Mouse (Mus musculus): ENCODE data around the gene Slc34a1.

Gene Slc34a1

GRCm38 (mm10) chr13:55444286-55444936, 46.4 kb downstream of the Slc34a1 start:
- DNase-seq (ENCODE audit: low spot score) = peak; percentile 59

- peak; percentile 100 for DNase-seq (ENCODE audit: low spot score)
These were observed 46.9 kb downstream of the Slc34a1 start, which contains the start of gene Grk6 for GRCm38 (mm10) chr13:55444937-55445315. Gene Grk6 (plus strand): TSS chr13:55445072.

DNA sequence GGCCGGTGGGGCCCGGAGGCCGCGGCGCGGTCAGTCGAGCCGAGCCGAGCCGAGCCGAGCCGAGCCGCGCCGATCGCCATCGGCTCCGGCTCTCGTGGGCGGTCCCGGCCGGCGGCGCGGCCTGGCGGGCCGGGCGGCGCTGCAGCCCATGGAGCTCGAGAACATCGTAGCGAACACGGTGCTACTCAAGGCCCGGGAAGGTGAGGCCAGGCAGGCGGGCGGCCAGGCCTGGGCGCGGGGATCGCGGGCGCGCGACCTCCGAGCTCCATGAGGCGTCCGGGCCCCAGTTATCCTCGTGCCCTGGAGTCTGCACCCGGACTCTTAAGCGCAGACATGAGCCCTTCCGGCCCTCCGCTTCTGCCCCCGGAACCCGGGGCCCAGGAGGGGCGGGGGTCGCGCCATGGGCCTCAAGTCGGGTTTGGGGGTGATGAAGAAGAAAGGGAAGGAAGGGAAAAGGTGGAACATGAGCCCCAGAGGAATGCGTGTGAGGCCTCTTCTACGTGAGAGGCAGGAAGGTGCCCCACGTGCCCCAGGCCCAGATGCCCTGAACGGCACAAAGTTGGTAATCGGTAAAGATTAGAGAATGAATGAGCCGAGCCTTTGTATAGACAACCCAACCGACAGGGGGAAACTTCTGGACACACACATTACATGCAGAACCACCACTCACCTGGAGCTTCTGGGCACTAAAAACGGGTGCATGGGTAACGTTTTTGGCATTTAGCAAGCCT, 47.5 kb downstream of the Slc34a1 start:
- DNase-seq (ENCODE audit: low spot score) = no peak

DNA sequence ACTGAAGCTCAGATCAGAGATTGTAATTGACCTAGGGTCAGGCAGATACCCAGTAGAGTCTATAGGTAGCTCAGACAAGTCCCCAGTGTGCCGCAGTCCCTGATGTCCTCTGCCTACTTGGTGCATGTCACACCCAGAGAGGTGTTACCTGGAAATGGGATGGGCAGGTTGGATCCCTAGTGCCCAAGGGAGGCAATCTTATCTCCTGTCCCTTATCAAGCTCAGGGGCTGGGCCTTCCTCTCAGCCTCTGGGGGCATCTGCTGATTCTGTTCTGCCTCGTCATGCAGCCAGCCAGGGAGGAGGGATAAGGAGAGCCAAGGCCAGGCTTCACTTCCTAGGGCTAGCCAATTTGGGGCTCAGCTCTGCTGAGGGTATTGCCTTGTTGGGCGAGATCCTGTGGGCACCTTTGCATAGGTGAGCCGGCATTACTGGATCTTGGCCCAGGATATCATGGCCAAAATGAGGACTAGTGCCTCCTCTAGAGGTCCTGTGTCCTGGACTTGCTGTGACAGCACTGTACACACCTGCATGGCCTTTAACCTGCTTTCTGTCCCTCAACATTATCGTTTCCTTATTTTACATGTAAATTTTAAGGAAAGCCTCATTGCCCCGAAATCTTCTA, 48.6 kb downstream of the Slc34a1 start:
- no peak for DNase-seq (ENCODE audit: low spot score)

- DNase-seq (ENCODE audit: low spot score) = no peak
These were observed 49.6 kb downstream of the Slc34a1 start for GRCm38 (mm10) chr13:55447543-55447943.

DNA sequence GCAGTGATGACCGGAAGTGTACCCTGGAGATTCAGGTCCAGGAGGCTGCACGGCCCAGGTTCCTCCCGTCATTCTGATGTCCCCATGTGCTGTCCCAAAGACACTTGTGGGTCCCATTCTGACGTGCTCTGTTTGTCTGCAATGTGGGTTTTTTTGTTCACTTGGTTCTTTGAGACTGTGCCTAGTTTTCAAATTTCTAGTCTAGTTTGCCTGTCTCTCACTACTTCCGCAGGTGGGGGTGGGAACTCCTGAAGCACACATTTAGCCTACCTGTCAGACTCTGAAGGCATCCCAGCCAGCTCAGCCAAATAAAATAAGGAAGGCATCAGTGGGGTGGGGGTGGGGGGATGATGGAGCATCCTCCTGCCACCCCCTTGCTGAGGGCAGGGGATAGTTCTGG, 50.1 kb downstream of the Slc34a1 start:
- DNase-seq (ENCODE audit: low spot score) = no peak

DNA sequence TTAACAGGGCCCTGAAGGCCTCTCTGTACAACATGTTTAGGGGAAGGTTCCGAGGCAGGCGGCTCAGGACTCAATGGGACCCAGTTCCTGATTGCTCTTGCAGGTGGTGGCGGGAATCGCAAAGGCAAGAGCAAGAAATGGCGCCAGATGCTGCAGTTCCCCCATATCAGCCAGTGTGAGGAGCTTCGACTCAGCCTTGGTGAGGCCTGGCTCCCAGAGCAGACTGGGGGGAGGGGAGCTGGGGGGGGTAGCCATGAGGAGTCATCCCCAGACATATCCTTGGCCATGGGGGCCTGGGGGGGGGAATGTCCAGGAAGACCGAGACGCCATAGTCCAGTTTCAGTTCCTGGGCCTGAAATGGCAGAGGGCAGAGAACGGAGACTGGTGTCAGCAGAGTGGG, 51.2 kb downstream of the Slc34a1 start:
- DNase-seq (ENCODE audit: low spot score) = no peak

GRCm38 (mm10) chr13:55449679-55450441, 51.9 kb downstream of the Slc34a1 start:
- DNase-seq (ENCODE audit: low spot score) = no peak

- DNase-seq (ENCODE audit: low spot score) = no peak
These were observed 52.6 kb downstream of the Slc34a1 start for GRCm38 (mm10) chr13:55450511-55450980.

DNA sequence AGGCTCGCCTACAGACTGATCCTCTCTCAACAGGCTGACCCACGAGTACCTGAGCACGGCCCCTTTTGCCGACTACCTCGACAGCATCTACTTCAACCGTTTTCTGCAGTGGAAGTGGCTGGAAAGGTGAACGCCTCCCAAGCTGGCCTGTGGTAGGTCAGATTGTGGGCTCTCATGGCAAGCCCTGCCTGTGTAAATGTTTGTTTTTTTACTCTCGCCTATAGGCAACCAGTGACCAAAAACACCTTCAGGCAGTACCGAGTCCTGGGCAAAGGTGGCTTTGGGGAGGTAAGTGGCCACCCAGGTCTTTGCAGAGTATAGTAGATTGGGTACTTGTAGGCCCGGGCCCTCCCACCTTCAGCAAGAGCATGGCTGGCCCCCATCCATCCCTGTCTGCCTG, 53.3 kb downstream of the Slc34a1 start:
- DNase-seq (ENCODE audit: low spot score) = no peak

DNA sequence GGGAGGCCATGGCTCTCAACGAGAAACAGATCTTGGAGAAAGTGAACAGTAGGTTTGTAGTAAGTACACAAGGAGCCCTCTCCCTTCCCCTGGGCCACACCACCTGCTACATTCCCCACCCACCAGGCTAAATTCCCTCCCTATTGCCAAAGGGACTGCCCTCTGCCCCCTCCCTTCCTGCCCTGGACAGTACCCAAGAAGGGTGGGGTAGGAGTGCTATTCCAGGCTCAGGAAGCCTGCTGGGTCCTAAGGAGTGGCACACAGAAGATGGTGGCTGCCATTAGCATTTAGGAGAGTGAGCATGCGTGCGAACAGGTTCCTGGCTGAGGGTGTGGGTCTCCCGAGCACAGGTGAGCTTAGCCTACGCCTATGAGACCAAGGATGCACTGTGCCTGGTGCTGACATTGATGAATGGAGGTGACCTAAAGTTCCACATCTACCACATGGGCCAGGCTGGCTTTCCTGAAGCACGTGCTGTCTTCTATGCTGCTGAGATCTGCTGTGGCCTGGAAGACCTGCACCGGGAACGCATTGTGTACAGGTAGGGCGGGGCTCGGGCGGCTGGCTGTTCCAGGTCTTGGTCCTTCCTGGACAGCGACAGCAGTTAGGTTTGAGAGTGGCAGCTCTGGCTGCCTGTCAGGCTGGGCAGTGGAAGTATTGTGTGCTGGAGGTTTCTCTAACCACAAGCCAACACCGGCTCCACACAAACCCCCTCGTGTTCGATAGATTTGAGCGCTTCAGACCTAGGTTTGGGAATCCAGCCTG, 54.0 kb downstream of the Slc34a1 start:
- no peak for DNase-seq (ENCODE audit: low spot score)

- no peak for DNase-seq (ENCODE audit: low spot score)
These were observed 65.0 kb downstream of the Slc34a1 start for GRCm38 (mm10) chr13:55462965-55463364.

- no peak for DNase-seq (ENCODE audit: low spot score)
These were observed 65.5 kb downstream of the Slc34a1 start for GRCm38 (mm10) chr13:55463399-55464026.

- DNase-seq (ENCODE audit: low spot score) = no peak
These were observed 66.3 kb downstream of the Slc34a1 start, which contains the start of gene Prr7 for GRCm38 (mm10) chr13:55464027-55464884. Gene Prr7 (plus strand): TSS chr13:55464267.

DNA sequence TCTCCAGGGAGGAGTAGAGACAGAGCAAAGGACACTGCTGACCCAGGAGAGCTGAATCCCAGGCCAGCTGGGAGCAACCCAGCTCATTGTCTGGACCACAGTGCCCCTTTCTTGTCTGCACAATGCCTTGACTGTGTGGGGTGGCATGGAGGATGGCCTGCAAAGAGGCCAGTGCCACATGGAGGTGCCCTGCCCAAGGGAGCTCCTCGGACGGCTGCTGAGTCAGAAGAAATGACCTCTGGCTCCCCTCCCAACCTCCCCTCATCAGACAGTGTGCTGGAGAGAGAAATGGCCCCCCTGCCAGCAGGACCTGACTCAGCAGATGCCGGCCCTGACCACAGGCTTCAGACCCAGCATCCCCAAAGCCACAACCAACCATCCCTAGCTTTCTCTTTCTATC, 67.2 kb downstream of the Slc34a1 start:
- DNase-seq (ENCODE audit: low spot score) = no peak
